Mouse (Mus musculus): Measurements from ENCODE around the gene Cela1.

GRCm38 (mm10) chr15:100683041-100683440, 4.7 kb downstream of the Cela1 start:
- TF ChIP-seq POLR2A (IDR thresholded peaks at IDR 0.05; ENCODE audit: insufficient read depth, low read length) (no peak), CTCF (IDR thresholded peaks at IDR 0.05; ENCODE audit: low read depth, low read length) (peak; percentile 64), EP300 (IDR thresholded peaks at IDR 0.05; ENCODE audit: insufficient read depth, low read depth, low read length) (no peak)

Data from ES-Bruce4 (cell line).